10 mouse cellular contexts compared by ENCODE assay signal in genomic region chr19:21913748-21914611, GRCm38 (mm10).
DNase-seq lines count a peak whose midpoint lies in the region; ATAC-seq lines count a peak whose summit lies in the region.
"Had no signal": no experiment of that assay in that cellular context is flagged by ENCODE, and none has a peak within 500 bp of the region (broad histone marks: within the 10 kb centered on the region; RNA-seq: fewer than 3 reads in every experiment).

No protein-coding gene starts in this region.

- H3K9me3 ChIP-seq in liver, embryonic 11.5 days (ENCODE audit: control insufficient read depth, low read length), result no peaks in the 10 kb centered on the region
- H3K9me3 ChIP-seq in embryonic facial prominence, embryonic 15.5 days (replicated peaks), result no peaks in the 10 kb centered on the region
- H3K9me3 ChIP-seq in liver, embryonic 15.5 days (replicated peaks), result no peaks in the 10 kb centered on the region
- H3K9me3 ChIP-seq: intestine, embryonic 15.5 days had no signal

- 0 out of 2 replicates have a peak, but pooled peaks have one; percentile 20 for ATAC-seq in liver, embryonic 11.5 days (replicated peaks; ENCODE audit: low FRiP score)
- ATAC-seq in embryonic facial prominence, embryonic 15.5 days (ENCODE audit: insufficient number of reproducible peaks, low FRiP score, low TSS enrichment, low read depth), result no peak
- ATAC-seq in liver, embryonic 15.5 days (ENCODE audit: insufficient read depth), result peak; percentile 42; the same call in 1 of the 2 replicates
- ATAC-seq: forebrain, postnatal 0 days; intestine, embryonic 15.5 days had no signal

- WGBS in liver, embryonic 11.5 days, result 45% methylated on average over 9 of the region's 9 CpGs
- 43% methylated on average over 9 of the region's 9 CpGs for WGBS in embryonic facial prominence, embryonic 15.5 days
- WGBS in liver, embryonic 15.5 days (ENCODE audit: insufficient replicate concordance), result 33% methylated on average over 9 of the region's 9 CpGs

- no peaks in the 10 kb centered on the region for H3K4me1 ChIP-seq in liver, embryonic 11.5 days (replicated peaks; ENCODE audit: control insufficient read depth, insufficient read depth, low read length)
- H3K4me1 ChIP-seq in embryonic facial prominence, embryonic 15.5 days, result peaks cover 14% of the 10 kb centered on the region
- no peaks in the 10 kb centered on the region for H3K4me1 ChIP-seq in liver, embryonic 15.5 days (replicated peaks)
- H3K4me1 ChIP-seq: intestine, embryonic 15.5 days had no signal

- DNase-seq in liver, embryonic 11.5 days (ENCODE audit: low spot score), result no peak
- no peak for DNase-seq in liver
- no peak for DNase-seq in right cerebral cortex, adult 18-20 months
- DNase-seq in urinary bladder, adult 18-20 months (ENCODE audit: low spot score in 2 of 2), result no peak
- no peak for DNase-seq in adrenal gland, adult 8-10 months
- DNase-seq: cerebellum, adult 18-20 months; forebrain, postnatal 0 days had no signal

- H3K4me2 ChIP-seq in liver, embryonic 11.5 days, result no peak overlapping the region
- no peak overlapping the region for H3K4me2 ChIP-seq in embryonic facial prominence, embryonic 15.5 days (replicated peaks)
- no peak overlapping the region for H3K4me2 ChIP-seq in liver, embryonic 15.5 days
- H3K4me2 ChIP-seq: intestine, embryonic 15.5 days had no signal

- H3K36me3 ChIP-seq in liver, embryonic 11.5 days (ENCODE audit: control insufficient read depth, insufficient read depth, low read length), result no peaks in the 10 kb centered on the region
- H3K36me3 ChIP-seq in embryonic facial prominence, embryonic 15.5 days, result no peaks in the 10 kb centered on the region
- no peaks in the 10 kb centered on the region for H3K36me3 ChIP-seq in liver, embryonic 15.5 days (replicated peaks)
- H3K36me3 ChIP-seq: intestine, embryonic 15.5 days had no signal

- H3K4me3 ChIP-seq in liver, embryonic 11.5 days (ENCODE audit: low read depth, low read length), result no peak overlapping the region
- H3K4me3 ChIP-seq in embryonic facial prominence, embryonic 15.5 days (replicated peaks), result no peak overlapping the region
- H3K4me3 ChIP-seq in liver, embryonic 15.5 days (replicated peaks), result no peak overlapping the region
- H3K4me3 ChIP-seq: intestine, embryonic 15.5 days had no signal

- H3K27ac ChIP-seq in liver, embryonic 11.5 days (ENCODE audit: low read depth, low read length), result no peak overlapping the region
- H3K27ac ChIP-seq in embryonic facial prominence, embryonic 15.5 days (replicated peaks), result 0 out of 2 replicates have a peak overlapping the region, but pooled peaks have one; percentile 34
- H3K27ac ChIP-seq in liver, embryonic 15.5 days (replicated peaks), result no peak overlapping the region
- H3K27ac ChIP-seq: intestine, embryonic 15.5 days had no signal

- no peaks in the 10 kb centered on the region for H3K27me3 ChIP-seq in liver, embryonic 11.5 days (replicated peaks; ENCODE audit: control insufficient read depth, insufficient read depth, low read length)
- H3K27me3 ChIP-seq in embryonic facial prominence, embryonic 15.5 days, result no peaks in the 10 kb centered on the region
- no peaks in the 10 kb centered on the region for H3K27me3 ChIP-seq in liver, embryonic 15.5 days
- H3K27me3 ChIP-seq: intestine, embryonic 15.5 days had no signal

- H3K9ac ChIP-seq in liver, embryonic 11.5 days (ENCODE audit: low read depth, low read length), result no peak overlapping the region
- H3K9ac ChIP-seq in embryonic facial prominence, embryonic 15.5 days, result no peak overlapping the region
- H3K9ac ChIP-seq in liver, embryonic 15.5 days, result no peak overlapping the region
- H3K9ac ChIP-seq: forebrain, postnatal 0 days; intestine, embryonic 15.5 days had no signal
